Comparison of ENCODE assay signal across 8 mouse cellular contexts in the genomic region with DNA sequence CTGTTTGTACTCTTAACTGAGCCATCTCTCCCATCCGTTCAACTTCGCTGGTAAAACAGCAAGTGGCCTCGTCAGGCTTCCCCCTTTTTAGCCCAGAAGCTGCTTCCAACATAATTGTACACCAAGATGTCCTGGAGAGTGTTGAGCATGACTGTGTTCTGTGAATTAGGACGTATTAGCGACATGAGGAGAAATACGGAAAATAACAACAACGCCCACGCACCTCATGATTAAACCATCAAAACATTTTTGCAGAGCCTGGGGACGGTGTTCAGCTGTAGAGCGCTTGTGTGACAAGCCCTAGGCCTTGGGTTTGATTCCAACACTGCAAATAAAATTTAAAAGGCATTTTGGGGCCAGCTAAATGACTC. TPM values are rescaled to one million over a fixed set of nuclear protein-coding genes. Genes with fewer than 3 reads are reported as not detected.
A peak's percentile ranks its signal among the peaks of the same experiment; 100 is the strongest.
DNase-seq lines count a peak whose midpoint lies in the region; ATAC-seq and TF ChIP-seq lines count a peak whose summit lies in the region.

No protein-coding gene starts in this region.

- DNase-seq in frontal cortex, postnatal 36 days (ENCODE audit: low spot score in 2 of 2) = peak; percentile 6 to 11
- DNase-seq in frontal cortex, postnatal 10 days (ENCODE audit: low spot score in 2 of 2) = no peak
- peak; percentile 27 for DNase-seq in lung, postnatal 36 days
- DNase-seq in right cerebral cortex, postnatal 36 days (ENCODE audit: low spot score in 2 of 2) = no peak
- no peak for DNase-seq in spleen, adult 12 weeks (ENCODE audit: low spot score)

- peaks cover 12% of the 10 kb centered on the region for H3K4me1 ChIP-seq in E14TG2a.4 (replicated peaks; ENCODE audit: low read depth, low read length)
- H3K4me1 ChIP-seq in erythroblast, embryonic 14.5 days (ENCODE audit: control insufficient read depth) = peaks cover 32% of the 10 kb centered on the region
- peaks cover 30% of the 10 kb centered on the region for H3K4me1 ChIP-seq in hindbrain, embryonic 15.5 days (replicated peaks)

- H3K9me3 ChIP-seq in E14TG2a.4 (ENCODE audit: low read length) = no peaks in the 10 kb centered on the region
- no peaks in the 10 kb centered on the region for H3K9me3 ChIP-seq in erythroblast, embryonic 14.5 days (ENCODE audit: control insufficient read depth, low read length)
- no peaks in the 10 kb centered on the region for H3K9me3 ChIP-seq in hindbrain, embryonic 15.5 days

- no peak for ATAC-seq in hindbrain, embryonic 15.5 days (ENCODE audit: low FRiP score, low read depth)

- H3K36me3 ChIP-seq in E14TG2a.4 (ENCODE audit: insufficient read depth, low read length) = no peaks in the 10 kb centered on the region
- no peaks in the 10 kb centered on the region for H3K36me3 ChIP-seq in erythroblast, embryonic 14.5 days (ENCODE audit: control insufficient read depth)
- no peaks in the 10 kb centered on the region for H3K36me3 ChIP-seq in hindbrain, embryonic 15.5 days

- H3K27me3 ChIP-seq in E14TG2a.4 (ENCODE audit: insufficient read depth, low read length) = peaks cover 56% of the 10 kb centered on the region
- H3K27me3 ChIP-seq in erythroblast, embryonic 14.5 days (ENCODE audit: control insufficient read depth) = peaks cover 6% of the 10 kb centered on the region
- no peaks in the 10 kb centered on the region for H3K27me3 ChIP-seq in hindbrain, embryonic 15.5 days

- H3K4me3 ChIP-seq in E14TG2a.4 (replicated peaks; ENCODE audit: low read length) = peak overlapping the region; percentile 84
- peak overlapping the region; percentile 87 for H3K4me3 ChIP-seq in erythroblast, embryonic 14.5 days (replicated peaks)
- peak overlapping the region; percentile 68 for H3K4me3 ChIP-seq in hindbrain, embryonic 15.5 days

- peak overlapping the region; percentile 90 for H3K9ac ChIP-seq in hindbrain, embryonic 15.5 days

- WGBS in hindbrain, embryonic 15.5 days = 16% methylated on average over 10 of the region's 10 CpGs

- TF ChIP-seq CTCF in E14TG2a.4 (conservative IDR thresholded peaks at IDR 0.05; ENCODE audit: low read length) = no peak

- peak overlapping the region; percentile 66 for H3K4me2 ChIP-seq in hindbrain, embryonic 15.5 days

- peak overlapping the region; percentile 97 for H3K27ac ChIP-seq in hindbrain, embryonic 15.5 days (replicated peaks)

RNA-seq across cellular contexts. Expression of a gene that starts 0.5 kb away (rescaled TPM):
- polyA plus RNA-seq in erythroblast, embryonic 14.5 days (2012) = 0.72 and 0.78 TPM in 2 replicates
- 16.7 and 17.7 TPM in 2 replicates for polyA plus RNA-seq in hindbrain, embryonic 15.5 days (2015; fragmentation: Nextera tagmentation; extraction: Ambion mirVana)

Comparison
In these comparisons a context has a peak if more than half of its experiments do, and no peak if none do; other contexts are left out.
1. DNase-seq: peak in frontal cortex, postnatal 36 days (2 of 2) and lung, postnatal 36 days (single experiment); none in frontal cortex, postnatal 10 days (0 of 2), right cerebral cortex, postnatal 36 days (0 of 2) and spleen, adult 12 weeks (single experiment).
2. Peak in every context shown above with its lines, with median percentiles within 50 percentile points of each other: H3K4me3 ChIP-seq.